Mouse (Mus musculus) cerebellum, adult 2 months (tissue): ENCODE data around the gene Zbtb22.

ENCODE experiments used
- CTCF ChIP-seq: fragments of 200-500 bp; IDR thresholded peaks from 2 replicates; pipeline ENCODE4 v1.5.1; 2011; ENCODE audit warnings: low read depth, mild to moderate bottlenecking, control low read depth, low read length, moderate library complexity, borderline replicate concordance; ENCODE audit not compliant: insufficient read depth
- POLR2A ChIP-seq: fragments of 200-500 bp; IDR thresholded peaks from 2 replicates; pipeline ENCODE4 v1.6.1; 2011; ENCODE audit warnings: low read length, control low read depth, borderline replicate concordance; ENCODE audit not compliant: insufficient read depth

DNA sequence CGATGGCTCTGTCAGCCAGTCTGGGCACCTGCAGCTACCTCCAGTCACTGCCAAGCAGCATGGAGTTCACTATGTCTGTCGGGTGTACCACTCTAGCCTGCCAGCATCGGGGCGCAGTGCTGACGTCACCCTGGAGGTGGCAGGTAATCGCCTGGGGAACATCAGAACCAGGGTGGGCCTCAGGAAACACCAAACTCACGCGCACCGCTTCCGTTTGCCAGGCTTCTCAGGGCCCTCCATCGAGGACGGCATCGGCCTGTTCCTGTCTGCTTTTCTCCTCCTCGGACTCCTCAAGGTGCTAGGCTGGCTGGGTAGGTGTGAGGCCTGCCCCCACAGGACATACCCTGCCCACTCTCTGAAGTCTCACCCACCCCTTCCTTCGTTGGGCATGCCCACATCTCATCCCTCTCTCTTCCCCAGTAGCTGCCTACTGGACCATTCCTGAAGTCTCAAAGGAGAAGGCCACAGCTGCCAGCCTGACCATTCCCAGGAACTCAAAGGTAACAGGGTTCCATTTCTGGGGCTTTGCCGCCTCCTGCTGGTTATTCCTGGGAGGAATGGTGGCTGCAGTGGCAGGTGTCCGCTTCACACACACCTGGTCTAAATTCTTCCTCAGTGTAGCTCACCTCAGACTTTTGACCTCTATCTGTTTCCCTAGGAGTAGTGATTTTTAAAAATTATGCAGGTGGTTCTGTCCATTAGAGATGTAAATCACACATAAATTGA is 10.7 kb downstream of the Zbtb22 start:
- no peak for TF ChIP-seq POLR2A
- no peak; the same call in 1 of the 2 replicates for TF ChIP-seq CTCF
